Mouse (Mus musculus) forebrain, embryonic 12.5 days (tissue): ENCODE results near the gene Nim1k. TPM values are rescaled to one million over a fixed set of nuclear protein-coding genes. Genes with fewer than 3 reads are reported as not detected.

Experiments used
- polyA plus RNA-seq: library from polyadenylated mRNA; unstranded; fragments of >200 nt; fragmentation: Nextera tagmentation; extraction: Ambion mirVana; gene quantifications from 2 replicates; pipeline ENCODE4 v1.2.1, GENCODE M21; 2016

Nim1k gene
- polyA plus RNA-seq, 1 experiment from 2014 or later: 4.1 TPM

Other genes starting within 250 kb of the Nim1k start
- gene Ccl28, start 132.1 kb downstream of the Nim1k start, polyA plus RNA-seq: 0.09 and 0.28 TPM in 2 replicates
- gene Hmgcs1, start 65.5 kb downstream of the Nim1k start, polyA plus RNA-seq: 399 and 410 TPM in 2 replicates
- gene Zfp131, start 35.0 kb upstream of the Nim1k start, polyA plus RNA-seq: 56.5 and 57.7 TPM in 2 replicates
- not detected in 2 replicates for gene AF067063, start 74.3 kb upstream of the Nim1k start, polyA plus RNA-seq
- gene D13Ertd608e, start 80.1 kb upstream of the Nim1k start, polyA plus RNA-seq: not detected in 2 replicates
- not detected in 2 replicates for gene Tcstv1, start 138.9 kb upstream of the Nim1k start, polyA plus RNA-seq
- gene Gm21761, start 173.4 kb upstream of the Nim1k start, polyA plus RNA-seq: not detected in 2 replicates
- gene B020031M17Rik, start 194.9 kb upstream of the Nim1k start, polyA plus RNA-seq: not detected in 2 replicates